Mouse (Mus musculus): ENCODE measurements around the gene Gucy1b1. TPM values are rescaled to one million over a fixed set of nuclear protein-coding genes. Genes with fewer than 3 reads are reported as not detected.

Gucy1b1 gene
- 44.0 and 60.9 TPM in 2 replicates for polyA plus RNA-seq (2014; fragmentation: Nextera tagmentation; extraction: Ambion mirVana)

DNA sequence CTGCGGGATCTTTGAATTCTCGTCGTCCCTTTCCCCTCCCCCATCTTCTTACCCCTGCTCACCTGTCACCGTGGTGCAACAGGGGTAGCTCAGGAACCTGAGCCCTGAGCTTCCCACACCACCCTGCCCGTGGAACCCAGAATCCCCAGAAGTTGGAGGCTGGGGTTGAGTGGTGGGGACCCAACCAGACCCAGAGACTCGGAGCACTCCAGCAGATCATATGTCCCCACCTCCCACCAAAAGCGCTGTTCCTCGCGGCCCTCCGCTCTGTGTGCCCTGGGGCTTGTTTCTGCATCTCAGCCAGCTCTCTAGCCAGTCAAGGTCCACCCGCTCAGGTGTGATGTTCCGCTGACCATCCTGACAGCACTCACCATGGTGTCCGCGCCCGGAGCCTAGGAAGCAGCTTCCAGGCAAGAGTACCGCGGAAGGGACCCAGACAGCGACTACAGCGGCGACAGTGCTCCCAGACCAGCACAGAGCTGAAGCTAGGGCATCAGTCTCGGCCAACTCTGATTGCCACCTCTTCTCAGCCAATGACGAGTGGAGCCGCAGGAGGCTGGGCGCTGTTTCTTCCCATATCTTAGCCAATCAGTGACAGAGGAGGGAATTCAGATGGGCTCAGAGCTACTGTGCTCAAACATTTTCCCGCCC, at the start of gene Gucy1b1:
Gene Gucy1b1 (minus strand): TSS at position 489 of the 651 bp plus-strand sequence.
- peak within 1 kb of the TSS; percentile 82 for H3K9ac ChIP-seq (ENCODE audit: low read depth, low read length)
- H3K27me3 ChIP-seq (ENCODE audit: control insufficient read depth, insufficient read depth, low read length), result no peaks in the 10 kb centered on the region
- H3K36me3 ChIP-seq (ENCODE audit: control insufficient read depth, insufficient read depth, low read length), result no peaks in the 10 kb centered on the region
- H3K4me2 ChIP-seq, result peak within 1 kb of the TSS; percentile 91
- 2% methylated on average over 25 of the region's 25 CpGs for WGBS (ENCODE audit: insufficient replicate concordance)
- H3K4me1 ChIP-seq (ENCODE audit: control insufficient read depth, insufficient read depth, low read length), result peaks cover 10% of the 10 kb centered on the region
- H3K9me3 ChIP-seq (replicated peaks; ENCODE audit: control insufficient read depth, low read length), result no peaks in the 10 kb centered on the region
- H3K27ac ChIP-seq (ENCODE audit: low read depth, low read length), result peak within 1 kb of the TSS; percentile 79
- ATAC-seq (replicated peaks; ENCODE audit: insufficient number of reproducible peaks, low FRiP score, low TSS enrichment), result peak; percentile 91
- peak within 1 kb of the TSS; percentile 69 for H3K4me3 ChIP-seq (ENCODE audit: low read depth, low read length)

- 80% methylated on average over 1 of the region's 1 CpGs for WGBS (ENCODE audit: insufficient replicate concordance)
- ATAC-seq (replicated peaks; ENCODE audit: insufficient number of reproducible peaks, low FRiP score, low TSS enrichment), result no peak
Measured at GRCm38 (mm10) chr3:82118916-82119315, 44.4 kb upstream of the Gucy1b1 start.

GRCm38 (mm10) chr3:82112439-82112838, 38.0 kb upstream of the Gucy1b1 start:
- Histone ChIP-seq H3K27me3 (ENCODE audit: control insufficient read depth, insufficient read depth, low read length) (no peaks in the 10 kb centered on the region), H3K4me2 (peak overlapping the region; percentile 25; the same call in 1 of the 2 replicates), H3K9ac (ENCODE audit: low read depth, low read length) (no peak overlapping the region), H3K36me3 (ENCODE audit: control insufficient read depth, insufficient read depth, low read length) (peaks cover 5% of the 10 kb centered on the region; the same call in 1 of the 2 replicates), H3K4me3 (ENCODE audit: low read depth, low read length) (no peak overlapping the region), H3K27ac (ENCODE audit: low read depth, low read length) (peak overlapping the region; percentile 60), H3K4me1 (ENCODE audit: control insufficient read depth, insufficient read depth, low read length) (peaks cover 14% of the 10 kb centered on the region), H3K9me3 (replicated peaks; ENCODE audit: control insufficient read depth, low read length) (no peaks in the 10 kb centered on the region)
- ATAC-seq (replicated peaks; ENCODE audit: insufficient number of reproducible peaks, low FRiP score, low TSS enrichment), result peak; percentile 78
- 2% methylated on average over 2 of the region's 2 CpGs for whole genome bisulfite sequencing (ENCODE audit: insufficient replicate concordance)

More at GRCm38 (mm10) chr3:82118916-82119315, 44.4 kb upstream of the Gucy1b1 start:
- no peaks in the 10 kb centered on the region for H3K36me3 ChIP-seq (ENCODE audit: control insufficient read depth, insufficient read depth, low read length)
- peaks cover 2% of the 10 kb centered on the region; the same call in 1 of the 2 replicates for H3K4me1 ChIP-seq (ENCODE audit: control insufficient read depth, insufficient read depth, low read length)
- H3K9ac ChIP-seq (ENCODE audit: low read depth, low read length), result no peak overlapping the region
- H3K27ac ChIP-seq (ENCODE audit: low read depth, low read length), result no peak overlapping the region
- H3K4me3 ChIP-seq (ENCODE audit: low read depth, low read length), result no peak overlapping the region
- no peaks in the 10 kb centered on the region for H3K9me3 ChIP-seq (replicated peaks; ENCODE audit: control insufficient read depth, low read length)
- H3K4me2 ChIP-seq, result no peak overlapping the region
- H3K27me3 ChIP-seq (ENCODE audit: control insufficient read depth, insufficient read depth, low read length), result no peaks in the 10 kb centered on the region

DNA sequence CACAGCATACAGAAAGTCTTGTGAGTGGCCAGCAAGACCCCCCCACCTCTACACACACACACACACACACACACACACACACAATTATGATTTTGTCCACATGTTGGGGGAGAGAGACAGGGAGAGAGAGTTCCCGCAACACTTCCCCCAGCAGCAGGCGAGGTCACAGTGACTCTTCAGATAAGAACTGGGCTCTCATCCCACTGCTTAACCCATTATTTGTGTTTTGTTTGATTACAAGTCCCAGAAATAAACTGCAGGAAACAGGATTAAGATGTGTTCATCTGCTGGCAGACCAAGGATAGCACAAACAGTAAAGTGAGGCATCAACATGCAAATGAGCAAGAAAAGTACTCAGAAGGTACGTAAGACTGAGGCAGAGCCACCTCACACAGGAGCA, 37.5 kb upstream of the Gucy1b1 start:
- peaks cover 5% of the 10 kb centered on the region; the same call in 1 of the 2 replicates for H3K36me3 ChIP-seq (ENCODE audit: control insufficient read depth, insufficient read depth, low read length)
- H3K4me2 ChIP-seq, result no peak overlapping the region
- peak overlapping the region; percentile 60 for H3K27ac ChIP-seq (ENCODE audit: low read depth, low read length)
- no peak for ATAC-seq (replicated peaks; ENCODE audit: insufficient number of reproducible peaks, low FRiP score, low TSS enrichment)
- no peaks in the 10 kb centered on the region for H3K27me3 ChIP-seq (ENCODE audit: control insufficient read depth, insufficient read depth, low read length)
- no peaks in the 10 kb centered on the region for H3K9me3 ChIP-seq (replicated peaks; ENCODE audit: control insufficient read depth, low read length)
- peaks cover 14% of the 10 kb centered on the region for H3K4me1 ChIP-seq (ENCODE audit: control insufficient read depth, insufficient read depth, low read length)
- 21% methylated on average over 3 of the region's 3 CpGs for WGBS (ENCODE audit: insufficient replicate concordance)
- no peak overlapping the region for H3K9ac ChIP-seq (ENCODE audit: low read depth, low read length)
- H3K4me3 ChIP-seq (ENCODE audit: low read depth, low read length), result no peak overlapping the region

- Histone ChIP-seq H3K9ac (ENCODE audit: low read depth, low read length) (no peak overlapping the region), H3K4me3 (ENCODE audit: low read depth, low read length) (no peak overlapping the region), H3K4me1 (ENCODE audit: control insufficient read depth, insufficient read depth, low read length) (peaks cover 27% of the 10 kb centered on the region), H3K27ac (ENCODE audit: low read depth, low read length) (no peak overlapping the region), H3K36me3 (ENCODE audit: control insufficient read depth, insufficient read depth, low read length) (peaks cover 5% of the 10 kb centered on the region; the same call in 1 of the 2 replicates), H3K9me3 (replicated peaks; ENCODE audit: control insufficient read depth, low read length) (no peaks in the 10 kb centered on the region), H3K4me2 (no peak overlapping the region), H3K27me3 (ENCODE audit: control insufficient read depth, insufficient read depth, low read length) (no peaks in the 10 kb centered on the region)
- no peak for ATAC-seq (replicated peaks; ENCODE audit: insufficient number of reproducible peaks, low FRiP score, low TSS enrichment)
- 86% methylated on average over 15 of the region's 15 CpGs for WGBS (ENCODE audit: insufficient replicate concordance)
Measured at GRCm38 (mm10) chr3:82108951-82109350, 34.5 kb upstream of the Gucy1b1 start.

DNA sequence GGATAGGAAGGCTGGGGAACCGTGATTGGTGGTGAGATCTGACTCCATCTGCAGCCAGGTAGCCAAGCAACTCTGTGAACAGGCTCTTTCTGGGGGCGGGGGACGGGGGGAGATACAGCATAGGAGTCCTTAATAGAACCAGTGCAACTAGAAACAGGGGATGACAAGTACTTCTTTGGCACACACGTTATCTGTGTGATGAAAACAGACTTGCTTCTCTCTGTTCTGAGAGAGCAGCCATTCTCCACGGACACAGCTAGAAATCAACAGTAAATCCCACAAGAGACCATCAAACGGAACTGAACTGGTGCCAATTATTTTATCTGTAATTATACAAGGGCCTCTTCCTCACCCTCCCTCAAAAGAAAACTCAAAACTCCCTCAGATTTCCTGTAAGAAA, 29.7 kb upstream of the Gucy1b1 start:
- no peaks in the 10 kb centered on the region for H3K27me3 ChIP-seq (ENCODE audit: control insufficient read depth, insufficient read depth, low read length)
- no peak overlapping the region for H3K9ac ChIP-seq (ENCODE audit: low read depth, low read length)
- WGBS (ENCODE audit: insufficient replicate concordance), result 36% methylated on average over 6 of the region's 6 CpGs
- H3K4me3 ChIP-seq (ENCODE audit: low read depth, low read length), result no peak overlapping the region
- H3K9me3 ChIP-seq (replicated peaks; ENCODE audit: control insufficient read depth, low read length), result no peaks in the 10 kb centered on the region
- ATAC-seq (replicated peaks; ENCODE audit: insufficient number of reproducible peaks, low FRiP score, low TSS enrichment), result no peak
- peaks cover 5% of the 10 kb centered on the region; the same call in 1 of the 2 replicates for H3K36me3 ChIP-seq (ENCODE audit: control insufficient read depth, insufficient read depth, low read length)
- no peak overlapping the region for H3K4me2 ChIP-seq
- peaks cover 16% of the 10 kb centered on the region for H3K4me1 ChIP-seq (ENCODE audit: control insufficient read depth, insufficient read depth, low read length)
- H3K27ac ChIP-seq (ENCODE audit: low read depth, low read length), result peak overlapping the region; percentile 46; the same call in 1 of the 2 replicates

DNA sequence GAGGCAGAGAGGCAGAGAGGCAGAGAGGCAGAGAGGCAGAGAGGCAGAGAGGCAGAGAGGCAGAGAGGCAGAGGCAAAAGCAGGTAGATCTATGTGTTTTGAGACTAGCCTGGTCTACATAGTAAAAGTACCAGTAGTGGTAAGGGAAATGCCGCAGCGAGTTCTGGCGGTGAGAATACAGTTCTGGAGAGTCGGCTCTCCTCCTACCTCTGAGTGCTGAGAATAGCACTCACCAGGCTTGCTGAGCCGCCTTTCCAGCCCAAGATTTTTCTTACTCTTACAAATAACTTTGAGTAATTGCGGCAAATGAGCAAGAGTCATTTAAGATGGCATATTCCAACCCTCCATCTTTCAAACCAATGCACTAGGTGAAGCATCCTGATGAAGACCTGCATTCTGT, 24.6 kb upstream of the Gucy1b1 start:
- no peak for ATAC-seq (replicated peaks; ENCODE audit: insufficient number of reproducible peaks, low FRiP score, low TSS enrichment)
- Histone ChIP-seq H3K9ac (ENCODE audit: low read depth, low read length) (no peak overlapping the region), H3K4me2 (no peak overlapping the region), H3K9me3 (replicated peaks; ENCODE audit: control insufficient read depth, low read length) (no peaks in the 10 kb centered on the region), H3K27me3 (ENCODE audit: control insufficient read depth, insufficient read depth, low read length) (no peaks in the 10 kb centered on the region), H3K36me3 (ENCODE audit: control insufficient read depth, insufficient read depth, low read length) (no peaks in the 10 kb centered on the region), H3K27ac (ENCODE audit: low read depth, low read length) (no peak overlapping the region), H3K4me3 (ENCODE audit: low read depth, low read length) (no peak overlapping the region), H3K4me1 (ENCODE audit: control insufficient read depth, insufficient read depth, low read length) (peaks cover 2% of the 10 kb centered on the region)
- 76% methylated on average over 6 of the region's 6 CpGs for WGBS (ENCODE audit: insufficient replicate concordance)

- no peaks in the 10 kb centered on the region for H3K36me3 ChIP-seq (ENCODE audit: control insufficient read depth, insufficient read depth, low read length)
- WGBS (ENCODE audit: insufficient replicate concordance), result 78% methylated on average over 2 of the region's 2 CpGs
- no peak for ATAC-seq (replicated peaks; ENCODE audit: insufficient number of reproducible peaks, low FRiP score, low TSS enrichment)
Measured at GRCm38 (mm10) chr3:82096801-82097200, 22.3 kb upstream of the Gucy1b1 start.

More at GRCm38 (mm10) chr3:82096801-82097200, 22.3 kb upstream of the Gucy1b1 start:
- Histone ChIP-seq H3K9me3 (replicated peaks; ENCODE audit: control insufficient read depth, low read length) (no peaks in the 10 kb centered on the region), H3K4me3 (ENCODE audit: low read depth, low read length) (no peak overlapping the region), H3K9ac (ENCODE audit: low read depth, low read length) (no peak overlapping the region), H3K4me2 (no peak overlapping the region), H3K4me1 (ENCODE audit: control insufficient read depth, insufficient read depth, low read length) (no peaks in the 10 kb centered on the region), H3K27ac (ENCODE audit: low read depth, low read length) (no peak overlapping the region), H3K27me3 (ENCODE audit: control insufficient read depth, insufficient read depth, low read length) (no peaks in the 10 kb centered on the region)

All from heart, embryonic 11.5 days (tissue).